Mouse (Mus musculus) heart, postnatal 0 days (tissue): Measurements from ENCODE around the gene Zfp804a. TPM values are rescaled to one million over a fixed set of nuclear protein-coding genes. Genes with fewer than 3 reads are reported as not detected.

ENCODE experiments used
- ATAC-seq: fragments of 200-750 bp; cut with Nextera tagmentation; 2 replicates; pipeline ENCODE4 v1.8.0; 2017; ENCODE audit warnings: low read depth, moderate number of reproducible peaks, moderate library complexity; ENCODE audit not compliant: insufficient read depth
- DNase-seq: peaks from one replicate; pipeline ENCODE4 v3.0.0-alpha.2; 2016; ENCODE audit warnings: low spot score
- H3K27ac ChIP-seq: fragments of 300-500 bp; sonication (generic); 2 replicates; pipeline ENCODE4 v1.5.1; 2014; ENCODE audit warnings: low read depth, mild to moderate bottlenecking
- H3K27me3 ChIP-seq: fragments of 300-500 bp; sonication (generic); 2 replicates; pipeline ENCODE4 v1.6.1; 2014; ENCODE audit warnings: low read length, mixed read lengths; ENCODE audit not compliant: control insufficient read depth, insufficient read depth
- H3K36me3 ChIP-seq: fragments of 300-500 bp; sonication (generic); replicated peaks from 2 replicates; pipeline ENCODE4 v1.6.1; 2014; ENCODE audit warnings: low read length, mixed read lengths; ENCODE audit not compliant: control insufficient read depth, insufficient read depth
- H3K4me1 ChIP-seq: fragments of 300-500 bp; sonication (generic); 2 replicates; pipeline ENCODE4 v1.6.1; 2014; ENCODE audit warnings: antibody characterized with exemption; ENCODE audit not compliant: control insufficient read depth, insufficient read depth
- H3K4me2 ChIP-seq: fragments of 300-500 bp; sonication (generic); 2 replicates; pipeline ENCODE4 v1.6.1; 2014; ENCODE audit warnings: low read depth, mild to moderate bottlenecking, low read length, moderate library complexity
- H3K4me3 ChIP-seq: fragments of 300-500 bp; sonication (generic); 2 replicates; pipeline ENCODE4 v1.5.1; 2014; ENCODE audit warnings: low read depth, low read length
- H3K9ac ChIP-seq: fragments of 300-500 bp; sonication (generic); replicated peaks from 2 replicates; pipeline ENCODE4 v1.6.1; 2014; ENCODE audit warnings: low read depth, low read length, mixed read lengths
- H3K9me3 ChIP-seq: fragments of 300-500 bp; sonication (generic); replicated peaks from 2 replicates; pipeline ENCODE4 v1.6.1; 2016; ENCODE audit warnings: low read length; ENCODE audit not compliant: control insufficient read depth
- CTCF ChIP-seq: IDR thresholded peaks from 2 replicates; pipeline ENCODE4 v1.5.1; 2016; ENCODE audit warnings: antibody characterized with exemption, control low read depth, low read depth
- EP300 ChIP-seq: IDR thresholded peaks from 2 replicates; pipeline ENCODE4 v1.6.1; 2016; ENCODE audit warnings: antibody characterized with exemption, low read depth
- WGBS: fragments of 180-500 bp; shearing (Covaris S2); extraction: QIAGEN DNeasy Blood & Tissue Kit; methylation state at CpG from one replicate; pipeline ENCODE4 v1.1.7; 2014; 5-methylcytosine and 5-hydroxymethylcytosine counted together
- polyA plus RNA-seq: library from polyadenylated mRNA; unstranded; fragments of >200 nt; fragmentation: Nextera tagmentation; extraction: Ambion mirVana; gene quantifications from 2 replicates; pipeline ENCODE4 v1.2.1, GENCODE M21; 2015
- total RNA-seq: library from RNA; depleted of rRNA; stranded (reverse); fragments of >200 nt; gene quantifications from 2 replicates; pipeline ENCODE4 v1.2.3, GENCODE M21; 2014; ENCODE audit warnings: low replicate concordance; rRNA removed

The Zfp804a gene
- not detected in 2 replicates for total RNA-seq
- polyA plus RNA-seq, result not detected in 2 replicates

DNA sequence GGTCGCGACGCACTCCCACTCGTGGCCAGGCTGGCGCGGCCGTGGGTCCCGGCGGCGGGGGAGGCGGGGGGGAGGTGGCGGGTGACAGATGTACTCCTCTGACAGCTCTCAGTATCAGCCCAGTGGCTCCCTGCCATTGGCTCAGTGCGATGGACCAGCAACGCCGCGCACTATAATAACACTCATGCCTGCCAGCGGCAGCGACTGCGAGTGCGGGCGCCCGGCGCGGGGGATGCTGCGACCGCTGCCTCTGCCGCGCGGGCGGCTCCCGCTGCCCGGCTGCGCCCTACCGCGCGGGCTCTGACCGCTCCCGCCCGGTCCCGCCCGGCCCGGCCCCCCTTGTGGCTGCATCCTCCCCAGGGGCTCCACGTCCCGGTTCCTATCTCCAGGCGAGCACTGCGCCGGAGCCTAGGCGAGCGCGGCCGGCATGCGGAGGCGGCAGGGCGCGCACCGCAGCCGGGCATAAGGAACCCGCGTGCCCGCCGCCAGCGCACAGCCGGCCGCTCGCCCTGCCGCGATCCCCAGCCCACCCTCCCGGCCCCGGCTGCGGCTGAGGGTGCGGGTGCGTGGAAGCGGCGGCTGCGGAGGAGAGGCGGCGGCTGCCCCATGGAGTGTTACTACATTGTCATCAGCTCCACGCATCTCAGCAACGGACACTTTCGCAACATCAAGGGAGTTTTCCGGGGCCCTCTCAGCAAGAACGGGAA, at the start of gene Zfp804a:
Gene Zfp804a, plus strand, starts transcription at position 38 of the 707 bp plus-strand sequence.
- DNase-seq, result peak; percentile 13
- no peaks in the 10 kb centered on the region for H3K9me3 ChIP-seq
- H3K27ac ChIP-seq, result no peak within 1 kb of the TSS
- peaks cover 29% of the 10 kb centered on the region for H3K27me3 ChIP-seq
- under 1% methylated on average over 67 of the region's 82 CpGs for WGBS
- H3K4me3 ChIP-seq, result peak within 1 kb of the TSS; percentile 65
- no peaks in the 10 kb centered on the region for H3K36me3 ChIP-seq
- peak; percentile 62 for ATAC-seq
- peak within 1 kb of the TSS; percentile 99 for H3K4me2 ChIP-seq
- H3K4me1 ChIP-seq, result peaks cover 4% of the 10 kb centered on the region
- no peak for TF ChIP-seq CTCF
- TF ChIP-seq EP300, result no peak
- no peak within 1 kb of the TSS; the same call in 1 of the 2 replicates for H3K9ac ChIP-seq

DNA sequence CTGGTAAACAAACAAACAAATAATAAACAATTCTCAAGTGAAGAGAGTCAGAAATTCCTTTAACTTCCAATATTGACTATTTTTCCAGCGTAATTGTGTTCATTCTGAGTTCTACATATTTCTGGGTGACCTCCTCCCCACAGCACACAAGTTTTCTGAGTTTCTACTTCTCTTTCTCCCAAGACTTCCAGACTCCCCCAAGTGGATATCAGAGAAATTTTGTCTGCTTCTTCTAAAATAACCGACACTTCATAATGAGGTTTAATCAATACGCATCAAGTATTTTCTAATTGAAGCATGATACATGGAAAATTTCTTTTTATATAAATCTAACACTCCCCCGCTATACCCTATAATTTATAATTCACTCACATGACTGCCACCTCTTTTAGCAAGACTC, 1.4 kb upstream of the Zfp804a start:
- TF ChIP-seq EP300, result no peak
- TF ChIP-seq CTCF, result no peak
- 77% methylated on average over 4 of the region's 4 CpGs for WGBS
- Histone ChIP-seq H3K9ac (no peak overlapping the region), H3K4me1 (peaks cover 4% of the 10 kb centered on the region), H3K9me3 (no peaks in the 10 kb centered on the region), H3K4me2 (no peak overlapping the region), H3K27me3 (peaks cover 29% of the 10 kb centered on the region), H3K4me3 (no peak overlapping the region), H3K27ac (no peak overlapping the region), H3K36me3 (no peaks in the 10 kb centered on the region)
- DNase-seq (no peak), ATAC-seq (no peak)

- Histone ChIP-seq H3K4me2 (peak overlapping the region; percentile 99), H3K9ac (no peak overlapping the region), H3K9me3 (no peaks in the 10 kb centered on the region), H3K4me3 (peak overlapping the region; percentile 65), H3K27ac (no peak overlapping the region), H3K36me3 (no peaks in the 10 kb centered on the region), H3K4me1 (peaks cover 4% of the 10 kb centered on the region), H3K27me3 (peaks cover 29% of the 10 kb centered on the region)
- 4% methylated on average over 31 of the region's 34 CpGs for WGBS
- ATAC-seq, result no peak
- TF ChIP-seq CTCF, result no peak
- TF ChIP-seq EP300, result no peak
- no peak for DNase-seq
These were observed 461 bp upstream of the Zfp804a start for GRCm38 (mm10) chr2:82052338-82053184.

DNA sequence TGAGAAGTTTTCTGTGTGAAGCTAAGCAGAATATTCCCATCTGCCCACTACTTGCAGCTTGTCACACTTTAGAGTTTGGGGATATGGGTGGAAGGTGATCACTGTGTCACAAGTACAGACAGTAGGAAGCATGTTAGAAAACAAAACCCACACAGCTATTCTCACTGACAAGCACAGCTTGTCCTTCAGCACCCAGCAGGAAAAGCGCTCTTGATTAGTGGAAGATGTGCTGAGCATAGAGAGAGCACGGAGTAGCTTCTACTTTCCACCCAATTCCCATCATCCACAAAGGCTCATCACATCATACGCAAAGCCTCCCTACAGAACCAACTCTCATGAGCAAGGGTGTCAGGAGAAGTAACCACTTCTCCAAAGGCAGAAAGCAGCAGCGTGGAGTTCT, 1.4 kb downstream of the Zfp804a start:
- H3K4me2 ChIP-seq, result peak overlapping the region; percentile 99
- H3K4me1 ChIP-seq, result peaks cover 4% of the 10 kb centered on the region
- no peak for TF ChIP-seq CTCF
- no peak for TF ChIP-seq EP300
- no peak for ATAC-seq
- no peaks in the 10 kb centered on the region for H3K36me3 ChIP-seq
- WGBS, result 54% methylated on average over 4 of the region's 4 CpGs
- peaks cover 29% of the 10 kb centered on the region for H3K27me3 ChIP-seq
- H3K27ac ChIP-seq, result no peak overlapping the region
- H3K9me3 ChIP-seq, result no peaks in the 10 kb centered on the region
- H3K4me3 ChIP-seq, result peak overlapping the region; percentile 65
- no peak for DNase-seq
- H3K9ac ChIP-seq, result no peak overlapping the region

- WGBS, result 17% methylated on average over 5 of the region's 5 CpGs
- H3K4me3 ChIP-seq, result no peak overlapping the region
- H3K4me2 ChIP-seq, result no peak overlapping the region
- peak; percentile 39; the same call in 1 of the 2 replicates for TF ChIP-seq CTCF
- no peak for TF ChIP-seq EP300
- no peaks in the 10 kb centered on the region for H3K4me1 ChIP-seq
- no peak overlapping the region for H3K9ac ChIP-seq
- no peaks in the 10 kb centered on the region for H3K27me3 ChIP-seq
- H3K36me3 ChIP-seq, result no peaks in the 10 kb centered on the region
- DNase-seq (peak; percentile 18), ATAC-seq (no peak)
- H3K27ac ChIP-seq, result no peak overlapping the region
- no peaks in the 10 kb centered on the region for H3K9me3 ChIP-seq
These were observed 11.6 kb downstream of the Zfp804a start for GRCm38 (mm10) chr2:82064671-82065070.
